Mouse (Mus musculus) myocyte (in vitro differentiated cells): ENCODE measurements at regions not wholly inside any gene's neighbourhood (a gene's known extent, or its start where the extent isn't known, plus 50 kb on each side); places are given as distances from the start of the nearest gene placed in this dataset.
A peak's percentile ranks its signal among the peaks of the same experiment; 100 is the strongest.

Experiments
- H3K27me3 ChIP-seq: one replicate; pipeline ENCODE4 v1.6.1; 2011; ENCODE audit not compliant: control insufficient read depth, insufficient read depth, insufficient read length
- H3K36me3 ChIP-seq: one replicate; pipeline ENCODE4 v1.6.1; 2011; ENCODE audit not compliant: control insufficient read depth, insufficient read depth
- H3K4me2 ChIP-seq: one replicate; pipeline ENCODE4 v1.6.1; 2011; ENCODE audit warnings: low read depth, control low read depth
- H3K4me3 ChIP-seq: one replicate; pipeline ENCODE4 v1.5.1; 2011; ENCODE audit warnings: mild to moderate bottlenecking, control low read depth, moderate library complexity
- H3K79me2 ChIP-seq: one replicate; pipeline ENCODE4 v1.6.1; 2011; ENCODE audit not compliant: control insufficient read depth, insufficient read depth
- H3ac ChIP-seq: one replicate; pipeline ENCODE4 v1.6.1; 2011; ENCODE audit not compliant: control insufficient read depth, insufficient read length
- CEBPB ChIP-seq: IDR thresholded peaks from 2 replicates; pipeline ENCODE4 v1.6.1; 2011; ENCODE audit warnings: mild to moderate bottlenecking, moderate library complexity; ENCODE audit not compliant: poor library complexity, insufficient read depth, severe bottlenecking
- E2F4 ChIP-seq: IDR thresholded peaks from one replicate; pipeline ENCODE4 v1.6.1; 2011; ENCODE audit warnings: mild to moderate bottlenecking, control low read depth, moderate library complexity; ENCODE audit not compliant: insufficient read depth
- MAX ChIP-seq: IDR thresholded peaks from one replicate; pipeline ENCODE4 v1.6.1; 2011; ENCODE audit warnings: low read depth, mild to moderate bottlenecking, control low read depth
- MYOD1 ChIP-seq, 3 experiments: IDR thresholded peaks; one replicate each; pipeline ENCODE4 v1.6.1; 2011; ENCODE audit warnings: control low read depth in 2 of 3, low read depth in 2 of 3, mild to moderate bottlenecking in 2 of 3, moderate library complexity in 1 of 3; ENCODE audit not compliant: insufficient read length in 2 of 3, control insufficient read depth in 1 of 3
- MYOG ChIP-seq, 3 experiments: IDR thresholded peaks; one replicate each; pipeline ENCODE4 v1.6.1; 2011; ENCODE audit warnings: control low read depth in 2 of 3, low read depth in 2 of 3, mild to moderate bottlenecking in 2 of 3; ENCODE audit not compliant: insufficient read length in 2 of 3, control insufficient read depth in 1 of 3, insufficient read depth in 1 of 3
- POLR2A ChIP-seq: IDR thresholded peaks from one replicate; pipeline ENCODE4 v1.6.1; 2011; ENCODE audit warnings: low read depth, mild to moderate bottlenecking, control low read depth, moderate library complexity; ENCODE audit not compliant: insufficient read length
- POLR2AphosphoS2 ChIP-seq: IDR thresholded peaks from one replicate; pipeline ENCODE4 v1.6.1; 2011; ENCODE audit warnings: low read depth, control low read depth; ENCODE audit not compliant: insufficient read length
- REST ChIP-seq: IDR thresholded peaks from one replicate; pipeline ENCODE4 v1.6.1; 2011; ENCODE audit warnings: mild to moderate bottlenecking, control low read depth, moderate library complexity; ENCODE audit not compliant: insufficient read depth, insufficient read length
- SRF ChIP-seq: IDR thresholded peaks from one replicate; pipeline ENCODE4 v1.6.1; 2011; ENCODE audit warnings: low read depth; ENCODE audit not compliant: control insufficient read depth, insufficient read length
- TCF12 ChIP-seq: IDR thresholded peaks from one replicate; pipeline ENCODE4 v1.6.1; 2011; ENCODE audit warnings: mild to moderate bottlenecking, control low read depth; ENCODE audit not compliant: poor library complexity, insufficient read depth, severe bottlenecking
- TCF3 ChIP-seq: IDR thresholded peaks from one replicate; pipeline ENCODE4 v1.6.1; 2011; ENCODE audit warnings: low read depth, control low read depth; ENCODE audit not compliant: insufficient read length
- USF1 ChIP-seq: IDR thresholded peaks from one replicate; pipeline ENCODE4 v1.6.1; 2011; ENCODE audit warnings: low read depth, mild to moderate bottlenecking, control low read depth, moderate library complexity

DNA sequence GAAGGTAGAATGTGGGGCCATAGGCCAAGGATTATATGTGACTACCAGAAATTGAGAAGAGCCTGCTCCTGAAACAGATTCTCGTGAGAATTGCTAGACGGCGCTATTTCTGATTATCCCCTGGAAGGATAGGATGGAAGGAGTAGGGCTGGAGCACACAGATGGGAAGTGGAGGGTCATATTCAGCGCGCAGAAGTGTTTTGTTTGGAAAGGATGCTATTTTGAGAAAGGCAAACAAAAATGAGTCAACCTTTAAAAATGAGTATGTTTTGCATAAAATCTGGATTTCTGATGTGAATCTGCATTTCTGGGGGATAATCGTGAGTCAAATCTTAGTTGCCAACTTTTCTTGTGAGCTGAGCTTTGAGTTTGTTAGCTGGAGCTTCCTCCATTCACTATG is 58.1 kb upstream of the Fshb start:
- no peak overlapping the region for H3ac ChIP-seq
- no peak overlapping the region for H3K4me2 ChIP-seq
- H3K4me3 ChIP-seq: no peak overlapping the region
- H3K79me2 ChIP-seq: no peaks in the 10 kb centered on the region
- H3K36me3 ChIP-seq: no peaks in the 10 kb centered on the region
- H3K27me3 ChIP-seq: no peaks in the 10 kb centered on the region
- no peak for TF ChIP-seq POLR2A
- TF ChIP-seq REST: no peak
- TF ChIP-seq POLR2AphosphoS2: no peak
- no peak for TF ChIP-seq TCF3
- TF ChIP-seq MYOG (IDR thresholded peaks at IDR 0.05; ENCODE audit: control insufficient read depth in 1 of 3, insufficient read depth in 1 of 3, insufficient read length in 2 of 3, low read depth in 2 of 3): no peak
- TF ChIP-seq MAX: no peak
- TF ChIP-seq USF1: no peak
- TF ChIP-seq SRF: no peak

DNA sequence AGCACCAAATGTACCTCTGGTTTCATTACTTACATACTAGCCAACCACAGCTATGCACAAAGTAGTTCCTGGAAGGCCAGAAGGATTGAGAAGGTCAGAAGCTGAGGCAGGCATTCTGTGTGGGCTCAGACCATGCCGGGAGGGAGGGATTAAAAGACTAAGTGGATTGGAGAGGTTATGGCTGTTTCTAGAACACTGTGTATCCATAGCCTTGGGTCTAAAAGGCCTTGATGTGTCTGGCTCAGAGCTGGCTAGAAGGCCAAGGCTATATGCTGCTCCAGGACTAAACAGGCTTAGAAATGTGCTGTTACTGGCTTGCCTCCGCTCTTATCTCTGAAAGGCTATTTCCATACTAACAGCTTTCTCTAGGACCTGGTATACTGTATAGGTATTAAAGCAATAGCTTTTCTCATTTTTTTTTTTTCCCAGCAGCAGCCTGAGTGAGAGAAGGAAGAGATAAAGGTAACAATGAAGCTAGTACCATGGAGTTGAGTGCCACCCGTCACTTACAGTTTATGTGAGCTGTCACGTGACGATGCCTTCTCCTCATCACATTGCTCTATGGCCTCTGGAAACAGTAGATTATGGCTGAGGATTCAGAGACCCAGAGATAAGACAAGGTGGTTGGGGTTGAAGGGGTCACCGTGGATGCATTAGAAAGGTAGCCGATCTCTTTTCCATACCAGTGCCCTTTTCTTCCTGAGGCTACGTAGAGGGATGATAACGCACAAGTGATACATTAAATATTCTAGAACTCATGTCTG is 59.4 kb upstream of the Fshb start:
- Histone ChIP-seq H3K79me2 (no peaks in the 10 kb centered on the region), H3K36me3 (no peaks in the 10 kb centered on the region), H3K4me3 (no peak overlapping the region), H3K27me3 (no peaks in the 10 kb centered on the region), H3K4me2 (no peak overlapping the region), H3ac (no peak overlapping the region)
- TF ChIP-seq TCF3: no peak
- no peak for TF ChIP-seq MYOD1 (IDR thresholded peaks at IDR 0.05; ENCODE audit: control insufficient read depth in 1 of 3, insufficient read length in 2 of 3, low read depth in 2 of 3)
- no peak for TF ChIP-seq POLR2A
- TF ChIP-seq MAX: no peak
- no peak for TF ChIP-seq CEBPB

DNA sequence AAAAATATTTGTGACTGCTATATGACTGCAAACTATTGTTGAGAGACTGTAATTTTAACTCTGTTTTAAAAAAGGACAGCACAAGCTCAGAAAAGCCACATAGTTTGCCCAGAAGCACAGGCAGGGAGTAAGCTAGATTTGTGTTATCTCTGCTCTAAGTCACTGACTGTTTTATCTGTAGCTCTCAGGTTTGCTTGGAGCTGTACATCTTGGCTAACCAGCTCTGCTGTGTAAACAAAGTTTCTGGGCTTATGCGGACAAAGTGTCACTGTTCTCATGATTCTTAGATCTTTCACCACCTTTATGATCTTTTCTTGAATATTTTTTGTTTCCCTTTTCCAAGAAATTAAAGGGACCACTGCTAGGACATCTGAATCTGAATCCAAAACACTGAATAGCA is 60.2 kb upstream of the Fshb start:
- Histone ChIP-seq H3K4me2 (no peak overlapping the region), H3K36me3 (no peaks in the 10 kb centered on the region), H3K79me2 (no peaks in the 10 kb centered on the region), H3K4me3 (no peak overlapping the region), H3K27me3 (no peaks in the 10 kb centered on the region), H3ac (no peak overlapping the region)
- no peak for TF ChIP-seq CEBPB
- no peak for TF ChIP-seq MYOG (IDR thresholded peaks at IDR 0.05; ENCODE audit: control insufficient read depth in 1 of 3, insufficient read depth in 1 of 3, insufficient read length in 2 of 3, low read depth in 2 of 3)
- no peak for TF ChIP-seq TCF3
- no peak for TF ChIP-seq REST
- TF ChIP-seq USF1: no peak
- no peak for TF ChIP-seq E2F4
- no peak for TF ChIP-seq TCF12
- no peak for TF ChIP-seq POLR2A
- no peak for TF ChIP-seq SRF
- TF ChIP-seq POLR2AphosphoS2: no peak
- TF ChIP-seq MAX: no peak
- TF ChIP-seq MYOD1 (IDR thresholded peaks at IDR 0.05; ENCODE audit: control insufficient read depth in 1 of 3, insufficient read length in 2 of 3, low read depth in 2 of 3): no peak

DNA sequence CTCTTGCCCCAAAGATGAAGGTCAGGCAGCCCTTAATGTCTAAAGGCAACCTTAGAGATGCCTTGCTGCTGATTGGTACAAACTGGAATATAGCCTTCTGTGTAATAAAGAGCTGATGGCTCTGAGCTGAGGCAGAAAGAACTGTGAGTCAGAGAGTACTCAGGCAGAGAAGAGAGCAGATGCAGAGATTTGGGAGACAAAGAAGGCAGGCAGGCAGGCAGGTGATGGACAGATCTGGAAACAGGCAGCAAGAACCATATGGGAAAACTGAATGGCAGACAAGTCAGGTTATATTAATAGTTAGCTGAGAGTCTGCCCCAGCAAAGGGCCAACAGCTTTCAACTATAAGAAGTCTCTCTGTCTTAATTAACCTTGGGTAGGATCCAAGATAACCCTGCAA is 73.7 kb upstream of the Fshb start:
- no peak overlapping the region for H3K4me2 ChIP-seq
- TF ChIP-seq TCF3 (no peak), CEBPB (no peak), MYOG (IDR thresholded peaks at IDR 0.05; ENCODE audit: control insufficient read depth in 1 of 3, insufficient read depth in 1 of 3, insufficient read length in 2 of 3, low read depth in 2 of 3) (no peak), MAX (no peak), USF1 (no peak), POLR2A (no peak), SRF (no peak), POLR2AphosphoS2 (no peak), MYOD1 (IDR thresholded peaks at IDR 0.05; ENCODE audit: control insufficient read depth in 1 of 3, insufficient read length in 2 of 3, low read depth in 2 of 3) (no peak), REST (no peak), TCF12 (no peak), E2F4 (no peak)
- no peak overlapping the region for H3K4me3 ChIP-seq

DNA sequence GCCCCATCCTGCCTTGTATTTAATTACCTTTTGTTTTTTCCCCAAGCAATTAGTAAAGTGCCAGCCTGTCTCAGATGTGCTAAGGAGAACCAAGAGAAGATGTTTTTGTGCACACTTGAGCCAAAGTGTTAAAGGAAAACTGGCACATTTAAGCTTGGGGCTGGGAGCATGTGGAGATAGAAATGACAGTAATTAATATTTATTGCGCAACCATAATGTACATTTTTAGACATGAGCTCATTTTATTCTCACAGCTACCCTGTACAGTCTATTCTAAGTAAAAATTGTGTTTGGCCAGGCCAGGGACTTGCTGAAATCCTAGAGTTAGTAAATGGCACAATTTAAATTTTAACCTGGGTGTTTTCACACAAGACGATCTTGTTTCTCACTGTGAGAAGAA is 89.9 kb upstream of the Fshb start:
- Histone ChIP-seq H3ac (no peak overlapping the region), H3K4me2 (no peak overlapping the region), H3K4me3 (no peak overlapping the region), H3K27me3 (no peaks in the 10 kb centered on the region), H3K79me2 (no peaks in the 10 kb centered on the region), H3K36me3 (no peaks in the 10 kb centered on the region)
- no peak for TF ChIP-seq MYOG (IDR thresholded peaks at IDR 0.05; ENCODE audit: control insufficient read depth in 1 of 3, insufficient read depth in 1 of 3, insufficient read length in 2 of 3, low read depth in 2 of 3)
- TF ChIP-seq CEBPB: peak; percentile 66; the same call in 1 of the 2 replicates

More for the DNA sequence above, 73.7 kb upstream of the Fshb start:
- Histone ChIP-seq H3K27me3 (no peaks in the 10 kb centered on the region), H3K36me3 (no peaks in the 10 kb centered on the region), H3ac (no peak overlapping the region), H3K79me2 (no peaks in the 10 kb centered on the region)
